Mouse (Mus musculus) intestine, embryonic 15.5 days (tissue): ENCODE results near the gene Fabp3. TPM values are rescaled to one million over a fixed set of nuclear protein-coding genes. Genes with fewer than 3 reads are reported as not detected.
A peak's percentile ranks its signal among the peaks of the same experiment; 100 is the strongest.

Source experiments
- ATAC-seq: fragments of 200-750 bp; cut with Nextera tagmentation; 2 replicates; pipeline ENCODE4 v1.8.0; 2017; ENCODE audit warnings: moderate TSS enrichment, moderate library complexity
- H3K27ac ChIP-seq: fragments of 300-500 bp; sonication (generic); 2 replicates; pipeline ENCODE4 v1.5.1; 2015; ENCODE audit warnings: mild to moderate bottlenecking, inconsistent platforms
- H3K27me3 ChIP-seq: fragments of 300-500 bp; sonication (generic); replicated peaks from 2 replicates; pipeline ENCODE4 v1.6.1; 2015; ENCODE audit warnings: inconsistent platforms
- H3K36me3 ChIP-seq: fragments of 300-500 bp; sonication (generic); 2 replicates; pipeline ENCODE4 v1.6.1; 2015; ENCODE audit warnings: inconsistent platforms
- H3K4me1 ChIP-seq: fragments of 300-500 bp; sonication (generic); replicated peaks from 2 replicates; pipeline ENCODE4 v1.6.1; 2015; ENCODE audit warnings: inconsistent platforms
- H3K4me2 ChIP-seq: fragments of 300-500 bp; sonication (generic); replicated peaks from 2 replicates; pipeline ENCODE4 v1.6.1; 2015; ENCODE audit warnings: mild to moderate bottlenecking, inconsistent platforms
- H3K4me3 ChIP-seq: fragments of 300-500 bp; sonication (generic); replicated peaks from 2 replicates; pipeline ENCODE4 v1.5.1; 2015; ENCODE audit warnings: inconsistent platforms
- H3K9ac ChIP-seq: fragments of 300-500 bp; sonication (generic); 2 replicates; pipeline ENCODE4 v1.6.1; 2015; ENCODE audit warnings: inconsistent platforms
- H3K9me3 ChIP-seq: fragments of 300-500 bp; sonication (generic); 2 replicates; pipeline ENCODE4 v1.6.1; 2016; ENCODE audit warnings: inconsistent platforms
- WGBS: fragments of 180-500 bp; shearing (Covaris S2); methylation state at CpG from one replicate; pipeline ENCODE4 v1.1.7; 2015; 5-methylcytosine and 5-hydroxymethylcytosine counted together
- polyA plus RNA-seq: library from polyadenylated mRNA; unstranded; fragments of >200 nt; fragmentation: Nextera tagmentation; extraction: Ambion mirVana; gene quantifications from 2 replicates; pipeline ENCODE4 v1.2.1, GENCODE M21; 2015

Gene Fabp3
- polyA plus RNA-seq, 1 experiment from 2014 or later: 5.4 TPM

DNA sequence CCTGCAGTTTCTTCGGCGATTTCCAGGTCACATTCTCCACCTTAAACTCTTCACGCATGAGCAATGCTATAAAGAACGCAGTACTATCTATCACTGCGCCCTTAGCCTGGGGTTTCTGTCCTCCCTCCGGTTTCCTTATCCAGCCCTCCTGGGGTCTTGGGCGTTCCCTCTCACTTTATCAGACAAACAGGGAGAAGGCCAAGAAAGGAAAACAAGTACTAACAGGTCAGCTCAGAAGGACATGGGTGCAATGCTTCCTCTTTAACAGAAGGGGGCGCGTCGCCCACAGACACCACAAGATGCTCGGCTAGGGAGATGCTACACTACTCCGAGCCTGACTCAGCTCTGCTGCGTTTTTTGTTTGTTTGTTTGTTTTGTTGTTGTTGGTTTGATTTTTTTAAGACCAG is 11.3 kb upstream of the Fabp3 start:
- peak; percentile 44; the same call in 1 of the 2 replicates for ATAC-seq
- Histone ChIP-seq H3K4me2 (no peak overlapping the region), H3K4me1 (0 out of 2 replicates have a peak, but pooled peaks cover 6% of the 10 kb centered on the region), H3K36me3 (no peaks in the 10 kb centered on the region), H3K9me3 (no peaks in the 10 kb centered on the region), H3K4me3 (no peak overlapping the region), H3K9ac (no peak overlapping the region), H3K27me3 (no peaks in the 10 kb centered on the region), H3K27ac (no peak overlapping the region)
- 20% methylated on average over 13 of the region's 13 CpGs for WGBS

- 77% methylated on average over 11 of the region's 11 CpGs for WGBS
- Histone ChIP-seq H3K9ac (no peak overlapping the region), H3K36me3 (no peaks in the 10 kb centered on the region), H3K4me1 (0 out of 2 replicates have a peak, but pooled peaks cover 6% of the 10 kb centered on the region), H3K4me3 (no peak overlapping the region), H3K27ac (no peak overlapping the region), H3K9me3 (no peaks in the 10 kb centered on the region), H3K27me3 (no peaks in the 10 kb centered on the region), H3K4me2 (no peak overlapping the region)
- no peak for ATAC-seq
Observed at GRCm38 (mm10) chr4:130298877-130299628, 9.3 kb upstream of the Fabp3 start.

DNA sequence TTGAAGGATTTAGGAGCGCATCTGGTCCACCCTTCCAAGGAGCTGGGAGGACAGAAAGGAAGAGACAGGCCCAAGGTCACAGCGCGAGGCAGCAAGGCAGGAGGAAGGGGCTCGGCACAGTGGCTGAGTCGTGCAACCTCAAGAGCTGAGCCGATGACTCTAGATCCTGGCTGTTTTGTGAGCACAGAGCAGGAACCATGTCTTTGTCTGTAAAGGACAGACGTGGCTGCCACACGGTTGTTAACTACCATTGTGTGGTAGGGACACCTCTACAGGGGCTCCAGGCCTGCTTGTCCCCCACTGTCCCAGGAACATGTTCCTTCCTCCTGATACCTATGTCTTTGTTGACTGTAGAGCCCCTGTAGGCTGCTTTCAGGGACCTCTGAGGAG is 8.8 kb upstream of the Fabp3 start:
- Histone ChIP-seq H3K4me1 (0 out of 2 replicates have a peak, but pooled peaks cover 6% of the 10 kb centered on the region), H3K9me3 (no peaks in the 10 kb centered on the region), H3K27ac (no peak overlapping the region), H3K9ac (no peak overlapping the region), H3K27me3 (no peaks in the 10 kb centered on the region), H3K4me2 (no peak overlapping the region), H3K36me3 (no peaks in the 10 kb centered on the region), H3K4me3 (no peak overlapping the region)
- 65% methylated on average over 8 of the region's 8 CpGs for WGBS
- ATAC-seq: no peak

- H3K4me1 ChIP-seq: no peaks in the 10 kb centered on the region; the same call in 1 of the 2 replicates
- ATAC-seq: no peak
- H3K27ac ChIP-seq: no peak overlapping the region
- 56% methylated on average over 12 of the region's 12 CpGs for WGBS
- H3K4me2 ChIP-seq: no peak overlapping the region
- H3K27me3 ChIP-seq: peaks cover 2% of the 10 kb centered on the region; the same call in 1 of the 2 replicates
- H3K4me3 ChIP-seq: no peak overlapping the region
- no peak overlapping the region for H3K9ac ChIP-seq
- no peaks in the 10 kb centered on the region for H3K9me3 ChIP-seq
- no peaks in the 10 kb centered on the region for H3K36me3 ChIP-seq
Observed at GRCm38 (mm10) chr4:130302285-130302870, 6.0 kb upstream of the Fabp3 start.

DNA sequence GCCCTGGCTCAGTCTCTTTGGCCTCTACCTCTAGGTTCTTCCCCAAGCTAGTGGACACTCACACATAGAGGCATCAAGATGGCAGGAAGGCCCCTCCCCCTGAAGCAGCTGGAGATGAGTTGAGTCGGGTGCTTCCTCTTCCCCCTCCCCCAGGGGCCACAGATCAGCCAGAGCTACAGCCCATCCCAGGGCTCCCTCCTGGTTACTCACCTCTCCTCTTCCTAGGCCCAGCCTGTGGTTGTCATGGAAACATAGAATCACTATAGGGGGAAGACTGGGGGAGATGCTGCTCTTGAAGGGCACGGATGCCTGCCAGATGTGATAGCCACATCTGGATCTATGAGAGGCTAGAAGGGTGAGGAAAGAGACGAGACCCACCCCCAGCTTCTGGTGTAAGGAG is 3.6 kb upstream of the Fabp3 start:
- WGBS: 36% methylated on average over 3 of the region's 3 CpGs

GRCm38 (mm10) chr4:130306796-130307630 is 1.4 kb upstream of the Fabp3 start:
- Histone ChIP-seq H3K9me3 (no peaks in the 10 kb centered on the region), H3K27me3 (peaks cover 18% of the 10 kb centered on the region), H3K27ac (no peak overlapping the region), H3K4me2 (peak overlapping the region; percentile 83), H3K4me1 (peaks cover 18% of the 10 kb centered on the region), H3K4me3 (no peak overlapping the region), H3K36me3 (no peaks in the 10 kb centered on the region), H3K9ac (no peak overlapping the region)
- 75% methylated on average over 10 of the region's 10 CpGs for WGBS
- 0 out of 2 replicates have a peak, but pooled peaks have one; percentile 30 for ATAC-seq

More for the DNA sequence above, 3.6 kb upstream of the Fabp3 start:
- Histone ChIP-seq H3K4me2 (no peak overlapping the region), H3K36me3 (no peaks in the 10 kb centered on the region), H3K4me3 (no peak overlapping the region), H3K4me1 (peaks cover 18% of the 10 kb centered on the region), H3K27me3 (peaks cover 18% of the 10 kb centered on the region), H3K9me3 (no peaks in the 10 kb centered on the region), H3K9ac (no peak overlapping the region), H3K27ac (no peak overlapping the region)
- ATAC-seq: no peak

- Histone ChIP-seq H3K27me3 (peaks cover 18% of the 10 kb centered on the region), H3K4me1 (peaks cover 18% of the 10 kb centered on the region), H3K27ac (no peak overlapping the region), H3K36me3 (no peaks in the 10 kb centered on the region), H3K9me3 (no peaks in the 10 kb centered on the region), H3K4me2 (peak overlapping the region; percentile 83), H3K9ac (peak overlapping the region; percentile 15), H3K4me3 (peak overlapping the region; percentile 43)
- peak; percentile 77 for ATAC-seq
- under 1% methylated on average over 23 of the region's 23 CpGs for WGBS
Observed at GRCm38 (mm10) chr4:130307851-130308230, 554 bp upstream of the Fabp3 start.

- H3K9me3 ChIP-seq: no peaks in the 10 kb centered on the region
- peak overlapping the region; percentile 43; the same call in 1 of the 2 replicates for H3K4me3 ChIP-seq
- H3K27me3 ChIP-seq: peaks cover 18% of the 10 kb centered on the region
- no peaks in the 10 kb centered on the region for H3K36me3 ChIP-seq
- no peak for ATAC-seq
- WGBS: 49% methylated on average over 8 of the region's 8 CpGs
- no peak overlapping the region for H3K27ac ChIP-seq
- H3K9ac ChIP-seq: no peak overlapping the region
- H3K4me1 ChIP-seq: peaks cover 18% of the 10 kb centered on the region
- peak overlapping the region; percentile 83 for H3K4me2 ChIP-seq
Observed at GRCm38 (mm10) chr4:130309254-130309653, 859 bp downstream of the Fabp3 start.

DNA sequence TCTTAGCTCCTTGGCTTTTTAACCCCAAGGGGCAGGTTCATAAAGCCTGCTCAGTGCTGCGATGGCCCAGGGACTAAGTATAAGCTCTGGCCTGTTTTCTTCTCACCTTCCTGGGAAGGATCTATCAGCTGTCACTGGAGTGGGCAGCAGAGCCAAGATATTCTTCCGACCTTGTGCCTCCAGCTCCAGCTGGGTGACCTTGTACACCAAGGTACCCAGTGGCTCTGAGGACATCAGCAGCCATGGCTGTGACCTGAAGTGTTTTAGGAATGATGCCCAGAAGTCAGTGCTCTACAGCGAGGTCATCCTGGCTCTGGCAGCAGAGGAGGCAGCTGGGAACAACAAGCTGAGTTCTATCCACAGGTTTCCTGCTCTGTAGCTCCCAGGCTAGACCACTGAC is 4.1 kb downstream of the Fabp3 start:
- H3K9me3 ChIP-seq: no peaks in the 10 kb centered on the region
- no peak overlapping the region for H3K4me2 ChIP-seq
- peaks cover 14% of the 10 kb centered on the region for H3K27me3 ChIP-seq
- 79% methylated on average over 3 of the region's 3 CpGs for WGBS
- ATAC-seq: no peak
- no peak overlapping the region; the same call in 1 of the 2 replicates for H3K27ac ChIP-seq
- peaks cover 17% of the 10 kb centered on the region for H3K4me1 ChIP-seq
- H3K4me3 ChIP-seq: no peak overlapping the region
- 0 out of 2 replicates have a peak, but pooled peaks cover 4% of the 10 kb centered on the region for H3K36me3 ChIP-seq
- H3K9ac ChIP-seq: no peak overlapping the region

DNA sequence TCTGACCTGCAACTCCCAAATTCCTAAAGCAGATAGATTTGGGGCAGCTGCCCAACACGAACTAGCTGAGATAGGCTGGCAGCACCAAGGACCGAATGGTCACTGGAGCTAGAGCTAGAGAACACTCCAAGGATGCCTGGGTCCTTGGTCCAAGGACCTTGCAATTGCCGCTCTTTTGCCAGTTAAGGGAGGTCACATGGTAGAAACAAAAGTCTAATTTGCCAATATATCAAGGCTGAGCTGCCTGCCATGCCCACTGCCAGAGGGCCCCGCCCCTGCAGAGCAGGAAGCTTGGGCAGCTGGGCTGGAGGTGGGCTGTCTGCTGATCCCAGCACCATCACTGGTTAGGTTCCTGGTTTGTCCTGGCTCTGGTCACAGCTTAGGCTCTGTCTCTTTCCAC is 5.2 kb downstream of the Fabp3 start:
- H3K4me1 ChIP-seq: peaks cover 7% of the 10 kb centered on the region
- H3K27me3 ChIP-seq: peaks cover 10% of the 10 kb centered on the region
- no peak overlapping the region for H3K4me2 ChIP-seq
- no peak overlapping the region for H3K4me3 ChIP-seq
- no peak overlapping the region for H3K27ac ChIP-seq
- ATAC-seq: no peak
- 86% methylated on average over 4 of the region's 4 CpGs for WGBS
- H3K9me3 ChIP-seq: no peaks in the 10 kb centered on the region
- H3K36me3 ChIP-seq: peaks cover 8% of the 10 kb centered on the region; the same call in 1 of the 2 replicates
- H3K9ac ChIP-seq: no peak overlapping the region

DNA sequence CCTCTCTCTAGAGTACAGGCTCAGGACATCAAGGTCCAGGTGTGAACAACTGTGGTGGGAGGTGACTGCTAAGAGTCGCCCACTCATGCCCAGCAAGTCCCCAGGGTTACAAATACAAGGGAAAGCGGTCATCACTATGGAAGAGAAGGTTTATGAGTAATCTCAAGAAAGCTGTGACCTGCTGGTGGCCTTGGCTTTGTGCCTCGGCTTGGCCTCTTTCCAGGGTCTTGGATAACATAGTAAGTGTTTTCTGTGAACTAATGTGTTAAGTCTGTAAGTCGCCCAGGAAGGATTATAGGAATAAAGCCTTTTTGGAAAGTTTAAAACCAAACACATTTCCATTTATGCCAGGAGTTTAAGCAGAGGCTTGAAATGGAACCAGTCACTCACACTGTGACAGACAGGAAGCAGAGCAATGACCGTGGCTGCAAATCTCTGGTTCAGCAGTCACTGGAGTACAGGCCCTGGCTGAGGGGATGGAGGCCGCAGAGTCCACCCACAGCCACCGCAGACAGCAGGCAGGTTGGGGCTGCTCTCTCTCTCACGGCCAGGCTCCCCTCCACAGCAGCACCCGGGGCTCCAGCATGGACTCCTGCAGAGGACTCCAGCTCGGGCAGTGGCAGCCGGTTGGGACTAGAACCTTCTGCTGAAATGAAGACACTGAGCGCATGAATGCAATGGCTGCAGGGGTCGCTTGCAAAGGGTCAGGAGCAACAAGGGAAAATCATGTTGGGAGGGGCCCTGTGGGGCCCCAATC is 7.6 kb downstream of the Fabp3 start:
- 68% methylated on average over 13 of the region's 13 CpGs for WGBS
- no peak overlapping the region for H3K27ac ChIP-seq

More for the DNA sequence above, 7.6 kb downstream of the Fabp3 start:
- Histone ChIP-seq H3K27me3 (no peaks in the 10 kb centered on the region), H3K9me3 (no peaks in the 10 kb centered on the region), H3K36me3 (peaks cover 9% of the 10 kb centered on the region; the same call in 1 of the 2 replicates), H3K4me2 (no peak overlapping the region), H3K9ac (no peak overlapping the region), H3K4me1 (no peaks in the 10 kb centered on the region), H3K4me3 (no peak overlapping the region)
- no peak for ATAC-seq
